Mouse (Mus musculus) thymus, postnatal 36 days (tissue): ENCODE measurements around the gene 4930562C15Rik.

Experiments used
- DNase-seq, 2 experiments: peaks; one replicate each; pipeline ENCODE4 v3.0.0; 2022; ENCODE audit warnings: mixed read lengths in 2 of 2

Gene 4930562C15Rik

GRCm38 (mm10) chr16:4862863-4863483 lies 27.8 kb downstream of the 4930562C15Rik start:
- DNase-seq = peak; percentile 72

- no peak for DNase-seq
Measured at GRCm38 (mm10) chr16:4863742-4864141, 28.5 kb downstream of the 4930562C15Rik start.

DNA sequence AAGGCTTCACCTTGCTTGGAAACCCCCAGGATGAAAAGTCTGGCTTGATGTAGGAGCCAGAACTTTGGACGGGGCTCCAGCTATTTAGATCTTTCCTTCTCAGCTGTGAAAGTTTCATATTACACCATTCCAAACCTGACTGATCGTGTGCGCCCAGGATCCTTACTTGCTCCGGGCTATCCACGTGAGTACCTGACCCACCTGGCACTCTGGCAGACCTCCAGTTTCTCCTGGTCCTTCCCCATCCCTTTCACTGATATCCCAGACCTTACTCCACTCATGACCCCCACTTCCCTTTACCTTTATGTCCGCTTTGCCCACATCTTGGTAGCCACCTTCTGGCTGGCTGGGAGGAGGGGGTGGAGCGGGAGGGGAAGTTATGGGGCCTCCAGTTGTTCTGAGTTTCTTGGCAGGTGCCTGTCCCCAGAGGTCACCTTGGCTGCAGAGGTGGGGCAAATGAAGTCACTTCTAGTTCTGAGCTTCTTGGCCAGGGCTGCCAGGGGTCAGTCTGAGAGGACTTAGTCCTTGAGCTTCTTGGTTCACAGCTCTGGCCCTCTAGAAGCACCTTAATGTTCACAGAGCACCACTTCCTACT lies 31.0 kb downstream of the 4930562C15Rik start:
- no peak for DNase-seq

GRCm38 (mm10) chr16:4870490-4870889 lies 35.3 kb downstream of the 4930562C15Rik start:
- DNase-seq = no peak

DNA sequence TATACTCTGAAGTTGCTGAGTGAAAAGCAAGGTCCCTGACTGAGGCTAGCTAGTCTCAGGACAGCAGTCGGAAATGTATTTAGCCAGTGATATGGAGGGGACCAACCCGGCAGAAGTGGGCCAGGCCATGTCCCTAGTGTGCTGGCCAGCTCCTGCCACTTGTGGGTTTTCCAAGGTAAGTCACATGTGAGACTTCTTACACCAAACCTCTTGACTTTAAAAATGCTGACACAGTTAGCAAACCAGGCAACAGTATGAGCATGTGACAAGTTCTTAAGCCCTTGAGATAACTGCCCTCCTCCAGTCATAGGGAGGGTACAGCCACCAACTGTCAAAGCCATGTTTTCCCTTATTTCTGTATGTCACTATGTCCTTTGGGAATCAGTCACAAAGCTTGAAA lies 36.7 kb downstream of the 4930562C15Rik start:
- DNase-seq = no peak

- DNase-seq = no peak
Measured at GRCm38 (mm10) chr16:4875198-4876032, 40.2 kb downstream of the 4930562C15Rik start.

DNA sequence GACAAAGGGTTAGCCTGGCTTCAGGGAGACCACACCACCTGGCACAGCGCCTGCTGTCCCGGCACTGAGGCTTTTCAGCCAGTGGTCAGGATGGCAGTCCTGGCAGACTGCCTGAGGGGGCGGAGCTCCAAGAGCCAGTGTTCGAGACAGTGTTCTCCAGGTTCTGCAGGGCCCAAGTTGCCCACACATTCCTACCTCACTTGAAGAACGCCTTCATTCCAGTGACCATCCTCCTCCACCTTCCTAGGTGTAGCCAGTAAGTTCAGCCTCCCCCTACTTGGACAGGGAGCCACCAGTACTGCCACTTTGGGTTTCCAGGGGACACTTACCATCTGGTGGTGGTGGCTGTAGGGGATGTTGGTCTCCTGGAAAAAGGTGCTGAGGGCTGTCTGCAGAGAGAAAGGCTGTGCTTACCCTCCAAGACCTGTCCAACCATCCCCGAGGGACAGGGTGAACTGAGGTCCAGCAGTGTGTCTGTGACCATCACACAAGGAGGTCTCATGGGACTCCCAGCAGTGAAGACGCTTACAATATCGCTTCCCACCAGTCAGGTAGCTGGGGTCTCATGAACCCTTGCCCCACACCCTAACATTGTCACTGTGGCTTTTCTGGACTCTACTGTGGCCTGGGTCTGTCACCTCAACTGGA lies 40.9 kb downstream of the 4930562C15Rik start:
- no peak for DNase-seq

DNA sequence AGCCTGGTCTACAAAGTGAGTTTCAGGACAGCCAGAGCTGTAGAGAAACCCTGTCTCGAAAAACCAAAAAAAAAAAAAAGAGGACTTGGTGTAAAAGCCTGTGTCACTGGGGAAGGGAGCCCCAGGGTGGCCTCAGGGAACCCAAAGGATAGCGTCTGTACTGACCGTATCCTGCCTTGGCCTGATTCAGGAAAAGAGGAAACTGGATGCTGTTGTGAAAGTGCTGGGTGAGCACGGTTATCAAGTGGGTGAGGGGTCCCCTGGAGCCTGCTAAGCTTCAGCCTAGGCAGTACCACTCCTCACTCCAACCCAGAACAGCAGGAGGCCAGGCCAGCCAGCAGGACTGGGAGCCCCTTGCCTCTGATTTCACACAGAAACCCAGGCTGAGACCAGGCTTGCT lies 42.0 kb downstream of the 4930562C15Rik start:
- DNase-seq = no peak

DNA sequence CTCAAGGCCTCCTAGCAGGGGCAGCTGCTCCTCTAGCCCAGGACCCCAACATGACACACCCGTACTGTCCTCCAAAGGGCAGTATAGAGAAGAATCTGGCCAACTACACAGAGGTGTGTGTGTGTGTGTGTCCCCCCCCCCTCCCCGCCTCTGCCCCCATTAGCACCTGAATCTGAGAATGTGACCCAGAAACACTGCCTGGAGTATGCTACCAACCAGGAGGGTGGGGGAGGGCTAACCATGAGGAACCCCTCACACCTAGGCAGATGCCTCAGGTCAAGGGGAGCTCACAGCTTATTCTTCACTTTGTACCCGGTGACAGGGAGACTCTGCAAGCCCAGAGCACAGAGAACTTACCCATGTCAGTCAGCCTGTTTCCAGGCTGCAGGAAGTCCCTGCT lies 42.5 kb downstream of the 4930562C15Rik start:
- DNase-seq = no peak

DNA sequence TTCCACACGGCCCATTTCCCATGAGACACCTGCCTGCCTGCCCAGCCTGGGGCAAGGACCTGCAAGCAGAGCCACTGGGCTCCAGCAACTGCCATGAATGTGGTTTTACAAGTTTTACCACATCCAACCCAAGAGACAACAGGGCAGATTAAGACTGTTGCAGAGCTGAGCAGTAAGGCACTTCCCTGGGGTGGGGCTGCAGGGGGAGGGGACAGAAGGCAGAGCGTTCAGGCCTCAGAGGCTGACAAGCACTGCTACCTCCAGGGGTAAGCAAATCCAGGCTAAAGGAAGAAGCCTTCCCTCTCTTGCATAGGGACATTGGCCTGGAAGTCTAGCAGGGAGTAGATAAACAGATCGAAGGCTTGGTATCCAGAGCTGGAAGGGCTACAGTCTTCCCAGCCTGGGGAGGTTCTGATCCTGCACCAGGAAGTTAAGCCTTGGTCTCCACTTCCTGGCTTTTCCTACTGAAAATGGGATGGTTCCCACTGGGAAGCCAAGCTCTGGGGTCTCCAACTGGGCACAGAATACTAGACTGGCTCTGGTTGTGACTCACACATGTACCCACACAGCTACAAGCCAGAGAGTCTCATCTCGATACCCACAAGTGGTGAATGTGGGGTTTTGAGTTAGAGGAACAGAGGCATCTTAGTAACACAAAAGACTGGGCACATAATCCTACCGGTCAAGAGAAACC lies 43.1 kb downstream of the 4930562C15Rik start:
- DNase-seq = peak; percentile 67 to 78

GRCm38 (mm10) chr16:4879101-4879707 lies 44.0 kb downstream of the 4930562C15Rik start:
- no peak for DNase-seq

GRCm38 (mm10) chr16:4879708-4880124 lies 44.5 kb downstream of the 4930562C15Rik start:
- DNase-seq = peak; percentile 85 to 87

- DNase-seq = peak; percentile 93 to 96
Measured at GRCm38 (mm10) chr16:4880136-4880825, 45.1 kb downstream of the 4930562C15Rik start, which contains the start of gene Ubald1. Gene Ubald1 (minus strand): TSS chr16:4880315.

DNA sequence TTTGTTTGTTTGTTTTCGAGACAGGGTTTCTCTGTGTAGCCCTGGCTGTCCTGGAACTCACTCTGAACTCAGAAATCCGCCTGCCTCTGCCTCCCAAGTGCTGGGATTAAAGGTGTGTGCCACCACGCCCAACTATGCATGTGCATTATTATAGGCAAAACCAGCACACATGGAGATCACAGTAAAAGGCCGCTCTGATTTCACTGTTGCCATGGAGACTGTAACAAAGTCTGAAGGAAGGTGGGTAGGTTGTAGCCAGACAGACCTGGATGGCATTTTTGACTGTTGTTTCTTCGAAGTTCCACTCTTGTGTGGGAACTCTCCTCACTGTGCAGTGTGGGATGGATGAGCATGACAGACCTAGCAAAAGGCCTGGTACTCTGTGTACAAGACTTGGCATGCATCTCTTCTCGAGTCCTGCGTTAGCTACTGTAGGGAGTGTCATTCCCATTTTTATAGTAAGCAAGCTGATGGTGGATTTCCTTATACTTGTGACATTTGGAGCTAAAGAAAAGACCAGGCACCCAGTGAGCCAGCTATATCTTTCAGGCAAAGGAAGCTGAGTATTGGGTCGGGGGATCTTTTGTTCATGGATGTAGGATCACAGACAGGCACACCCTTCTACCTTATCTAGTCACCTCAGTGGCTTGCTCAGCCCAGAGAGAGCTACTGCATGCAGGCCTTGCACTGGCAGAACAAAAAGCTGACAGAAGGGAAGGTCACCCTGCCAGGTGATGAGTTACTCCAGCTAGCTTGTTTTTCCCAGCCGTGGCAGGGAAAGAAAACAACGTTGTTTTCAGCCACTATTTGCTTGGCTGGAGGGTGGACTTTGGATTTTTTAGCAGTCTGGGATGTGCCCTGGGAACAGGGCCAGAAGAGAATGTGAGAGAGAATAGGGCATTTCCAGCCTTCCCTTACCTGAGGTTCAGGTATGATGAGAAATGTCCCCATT lies 46.5 kb downstream of the 4930562C15Rik start:
- DNase-seq = no peak

DNA sequence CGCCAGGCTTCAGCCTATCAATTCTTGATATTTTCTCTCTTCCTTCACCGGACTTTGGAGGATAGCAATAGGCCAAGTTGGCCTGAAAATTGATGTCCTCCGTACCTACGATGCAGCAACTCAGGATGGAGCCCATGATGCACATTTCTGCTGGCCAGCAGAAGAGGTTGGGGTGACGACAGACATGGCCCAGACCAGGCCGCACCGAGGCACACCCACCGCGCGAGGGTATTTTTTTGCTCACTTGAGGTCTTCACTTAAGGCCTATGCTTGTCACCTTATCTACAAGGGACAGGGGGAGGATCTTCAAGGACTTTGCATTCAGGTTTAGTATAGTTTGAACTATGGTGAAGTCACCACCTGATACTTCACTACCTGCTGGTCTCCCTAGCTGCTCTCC lies 49.7 kb downstream of the 4930562C15Rik start:
- no peak for DNase-seq

GRCm38 (mm10) chr16:4885760-4886689 lies 50.8 kb downstream of the 4930562C15Rik start, which contains the start of gene Mgrn1:
Gene Mgrn1 (plus strand): TSS chr16:4886249.
- peak; percentile 79 to 88 for DNase-seq

GRCm38 (mm10) chr16:4886690-4887020 lies 51.4 kb downstream of the 4930562C15Rik start:
- no peak for DNase-seq

- no peak for DNase-seq
Measured at GRCm38 (mm10) chr16:4890201-4890709, 55.0 kb downstream of the 4930562C15Rik start.

- no peak for DNase-seq
Measured at GRCm38 (mm10) chr16:4892171-4892570, 57.0 kb downstream of the 4930562C15Rik start.
